Mouse (Mus musculus): Measurements from ENCODE around the gene Otx2. TPM values are rescaled to one million over a fixed set of nuclear protein-coding genes. Genes with fewer than 3 reads are reported as not detected.
A peak's percentile ranks its signal among the peaks of the same experiment; 100 is the strongest.

Otx2 gene
- polyA plus RNA-seq, 1 experiment from 2014 or later: 0.33 TPM

GRCm38 (mm10) chr14:48670761-48671479 is 2.7 kb downstream of the Otx2 start:
- H3K9ac ChIP-seq (ENCODE audit: low read length): no peak overlapping the region
- no peak for DNase-seq (ENCODE audit: low spot score)

GRCm38 (mm10) chr14:48670258-48670630 is 3.4 kb downstream of the Otx2 start:
- no peak overlapping the region for H3K4me3 ChIP-seq (ENCODE audit: low read depth, low read length)
- no peak overlapping the region for H3K9ac ChIP-seq (ENCODE audit: low read length)
- WGBS: 0% methylated on average over 3 of the region's 3 CpGs
- DNase-seq (ENCODE audit: low spot score) (no peak), ATAC-seq (ENCODE audit: insufficient read depth, low FRiP score, low TSS enrichment) (no peak)
- no peak overlapping the region for H3K4me2 ChIP-seq (ENCODE audit: low read depth)
- H3K4me1 ChIP-seq (ENCODE audit: control insufficient read depth, insufficient read depth, low read length): no peaks in the 10 kb centered on the region
- peaks cover 99% of the 10 kb centered on the region for H3K27me3 ChIP-seq (ENCODE audit: control insufficient read depth, insufficient read depth, low read length)
- no peaks in the 10 kb centered on the region for H3K36me3 ChIP-seq (ENCODE audit: control insufficient read depth, insufficient read depth, low read length)
- H3K9me3 ChIP-seq (ENCODE audit: control insufficient read depth, low read length): no peaks in the 10 kb centered on the region
- no peak overlapping the region for H3K27ac ChIP-seq (ENCODE audit: low read depth, low read length)

More at GRCm38 (mm10) chr14:48670761-48671479, 2.7 kb downstream of the Otx2 start:
- H3K27ac ChIP-seq (ENCODE audit: low read depth, low read length): no peak overlapping the region
- no peak for ATAC-seq (ENCODE audit: insufficient read depth, low FRiP score, low TSS enrichment)
- no peaks in the 10 kb centered on the region for H3K36me3 ChIP-seq (ENCODE audit: control insufficient read depth, insufficient read depth, low read length)
- no peaks in the 10 kb centered on the region for H3K4me1 ChIP-seq (ENCODE audit: control insufficient read depth, insufficient read depth, low read length)
- no peaks in the 10 kb centered on the region for H3K9me3 ChIP-seq (ENCODE audit: control insufficient read depth, low read length)
- H3K4me3 ChIP-seq (ENCODE audit: low read depth, low read length): no peak overlapping the region
- 32% methylated on average over 4 of the region's 4 CpGs for WGBS
- no peak overlapping the region for H3K4me2 ChIP-seq (ENCODE audit: low read depth)
- peaks cover 98% of the 10 kb centered on the region for H3K27me3 ChIP-seq (ENCODE audit: control insufficient read depth, insufficient read depth, low read length)

GRCm38 (mm10) chr14:48669541-48670257 is 3.9 kb downstream of the Otx2 start:
- H3K36me3 ChIP-seq (ENCODE audit: control insufficient read depth, insufficient read depth, low read length): no peaks in the 10 kb centered on the region
- ATAC-seq (ENCODE audit: insufficient read depth, low FRiP score, low TSS enrichment) (no peak), DNase-seq (ENCODE audit: low spot score) (no peak)
- H3K9me3 ChIP-seq (ENCODE audit: control insufficient read depth, low read length): no peaks in the 10 kb centered on the region
- WGBS: under 1% methylated on average over 18 of the region's 18 CpGs
- H3K27me3 ChIP-seq (ENCODE audit: control insufficient read depth, insufficient read depth, low read length): peaks cover 99% of the 10 kb centered on the region
- no peak overlapping the region for H3K9ac ChIP-seq (ENCODE audit: low read length)
- no peak overlapping the region for H3K4me2 ChIP-seq (ENCODE audit: low read depth)
- H3K27ac ChIP-seq (ENCODE audit: low read depth, low read length): no peak overlapping the region
- no peaks in the 10 kb centered on the region for H3K4me1 ChIP-seq (ENCODE audit: control insufficient read depth, insufficient read depth, low read length)
- no peak overlapping the region for H3K4me3 ChIP-seq (ENCODE audit: low read depth, low read length)

GRCm38 (mm10) chr14:48668761-48669303 is 4.8 kb downstream of the Otx2 start:
- Histone ChIP-seq H3K27me3 (ENCODE audit: control insufficient read depth, insufficient read depth, low read length) (peaks cover 98% of the 10 kb centered on the region), H3K4me1 (ENCODE audit: control insufficient read depth, insufficient read depth, low read length) (no peaks in the 10 kb centered on the region), H3K4me2 (ENCODE audit: low read depth) (no peak overlapping the region), H3K4me3 (ENCODE audit: low read depth, low read length) (no peak overlapping the region), H3K9ac (ENCODE audit: low read length) (no peak overlapping the region), H3K36me3 (ENCODE audit: control insufficient read depth, insufficient read depth, low read length) (no peaks in the 10 kb centered on the region), H3K27ac (ENCODE audit: low read depth, low read length) (no peak overlapping the region), H3K9me3 (ENCODE audit: control insufficient read depth, low read length) (no peaks in the 10 kb centered on the region)
- DNase-seq (ENCODE audit: low spot score) (peak; percentile 58), ATAC-seq (ENCODE audit: insufficient read depth, low FRiP score, low TSS enrichment) (no peak)
- under 1% methylated on average over 29 of the region's 29 CpGs for WGBS

DNA sequence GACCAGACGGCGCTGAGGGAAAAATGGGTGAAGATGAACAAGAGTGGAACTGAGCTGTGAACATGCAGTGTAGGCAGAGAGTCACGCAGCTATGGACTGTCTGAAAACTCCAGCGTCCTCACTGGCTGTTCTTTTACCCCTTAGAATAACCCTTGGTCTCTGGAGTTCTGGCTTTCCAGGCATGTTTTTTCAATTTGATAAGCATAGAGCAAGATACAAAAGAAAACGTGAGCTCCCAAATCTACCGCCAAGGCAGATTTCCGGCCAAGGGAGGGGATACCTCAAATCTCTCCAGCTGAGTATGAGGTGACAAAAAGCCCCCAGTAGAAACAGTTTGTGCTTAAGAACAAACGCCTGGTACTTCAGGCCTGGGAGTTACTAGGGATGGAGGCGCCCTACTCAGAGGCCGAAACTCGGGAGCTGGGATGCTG is 5.6 kb downstream of the Otx2 start:
- H3K9ac ChIP-seq (ENCODE audit: low read length): no peak overlapping the region

GRCm38 (mm10) chr14:48667396-48667795 is 6.2 kb downstream of the Otx2 start:
- H3K27me3 ChIP-seq (ENCODE audit: control insufficient read depth, insufficient read depth, low read length): peaks cover 97% of the 10 kb centered on the region
- H3K4me2 ChIP-seq (ENCODE audit: low read depth): no peak overlapping the region
- H3K4me1 ChIP-seq (ENCODE audit: control insufficient read depth, insufficient read depth, low read length): no peaks in the 10 kb centered on the region
- H3K9ac ChIP-seq (ENCODE audit: low read length): no peak overlapping the region
- H3K36me3 ChIP-seq (ENCODE audit: control insufficient read depth, insufficient read depth, low read length): no peaks in the 10 kb centered on the region
- DNase-seq (ENCODE audit: low spot score) (peak; percentile 35), ATAC-seq (ENCODE audit: insufficient read depth, low FRiP score, low TSS enrichment) (no peak)
- no peaks in the 10 kb centered on the region for H3K9me3 ChIP-seq (ENCODE audit: control insufficient read depth, low read length)
- WGBS: under 1% methylated on average over 12 of the region's 12 CpGs
- H3K27ac ChIP-seq (ENCODE audit: low read depth, low read length): no peak overlapping the region
- no peak overlapping the region for H3K4me3 ChIP-seq (ENCODE audit: low read depth, low read length)

More for the DNA sequence above, 5.6 kb downstream of the Otx2 start:
- Histone ChIP-seq H3K27ac (ENCODE audit: low read depth, low read length) (no peak overlapping the region), H3K4me1 (ENCODE audit: control insufficient read depth, insufficient read depth, low read length) (no peaks in the 10 kb centered on the region), H3K36me3 (ENCODE audit: control insufficient read depth, insufficient read depth, low read length) (no peaks in the 10 kb centered on the region), H3K4me3 (ENCODE audit: low read depth, low read length) (no peak overlapping the region), H3K4me2 (ENCODE audit: low read depth) (no peak overlapping the region), H3K27me3 (ENCODE audit: control insufficient read depth, insufficient read depth, low read length) (peaks cover 97% of the 10 kb centered on the region), H3K9me3 (ENCODE audit: control insufficient read depth, low read length) (no peaks in the 10 kb centered on the region)
- ATAC-seq (ENCODE audit: insufficient read depth, low FRiP score, low TSS enrichment) (no peak), DNase-seq (ENCODE audit: low spot score) (peak; percentile 53)
- WGBS: under 1% methylated on average over 11 of the region's 11 CpGs

DNA sequence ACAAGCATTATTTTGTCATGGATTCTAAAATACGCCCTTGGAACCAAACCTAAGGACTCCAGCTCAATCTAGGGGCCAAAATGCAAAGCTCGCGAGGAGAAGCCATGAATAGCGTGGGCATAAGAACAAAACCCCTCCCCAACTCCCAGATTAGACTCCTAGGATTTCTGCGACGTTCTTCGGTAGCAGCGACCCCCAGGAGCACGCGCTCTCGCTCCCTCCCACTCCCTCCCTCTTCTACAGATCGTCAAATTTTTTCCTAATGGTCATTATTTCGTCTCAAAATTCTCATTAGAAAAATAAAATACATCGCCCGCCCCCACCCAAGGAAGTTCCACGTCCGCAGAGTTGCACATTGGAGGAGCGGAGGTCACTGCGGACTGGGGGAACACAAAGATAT is 6.8 kb downstream of the Otx2 start:
- no peak overlapping the region for H3K9ac ChIP-seq (ENCODE audit: low read length)
- peaks cover 97% of the 10 kb centered on the region for H3K27me3 ChIP-seq (ENCODE audit: control insufficient read depth, insufficient read depth, low read length)
- H3K4me3 ChIP-seq (ENCODE audit: low read depth, low read length): no peak overlapping the region
- WGBS: under 1% methylated on average over 19 of the region's 19 CpGs
- no peaks in the 10 kb centered on the region for H3K9me3 ChIP-seq (ENCODE audit: control insufficient read depth, low read length)
- H3K36me3 ChIP-seq (ENCODE audit: control insufficient read depth, insufficient read depth, low read length): no peaks in the 10 kb centered on the region
- DNase-seq (ENCODE audit: low spot score) (no peak), ATAC-seq (ENCODE audit: insufficient read depth, low FRiP score, low TSS enrichment) (no peak)
- H3K4me1 ChIP-seq (ENCODE audit: control insufficient read depth, insufficient read depth, low read length): no peaks in the 10 kb centered on the region
- H3K4me2 ChIP-seq (ENCODE audit: low read depth): no peak overlapping the region
- H3K27ac ChIP-seq (ENCODE audit: low read depth, low read length): no peak overlapping the region

- peaks cover 97% of the 10 kb centered on the region for H3K27me3 ChIP-seq (ENCODE audit: control insufficient read depth, insufficient read depth, low read length)
- H3K9me3 ChIP-seq (ENCODE audit: control insufficient read depth, low read length): no peaks in the 10 kb centered on the region
- no peak overlapping the region for H3K27ac ChIP-seq (ENCODE audit: low read depth, low read length)
- H3K4me3 ChIP-seq (ENCODE audit: low read depth, low read length): no peak overlapping the region
- peak; percentile 61 for DNase-seq (ENCODE audit: low spot score)
- no peak for ATAC-seq (ENCODE audit: insufficient read depth, low FRiP score, low TSS enrichment)
- no peaks in the 10 kb centered on the region for H3K4me1 ChIP-seq (ENCODE audit: control insufficient read depth, insufficient read depth, low read length)
- no peaks in the 10 kb centered on the region for H3K36me3 ChIP-seq (ENCODE audit: control insufficient read depth, insufficient read depth, low read length)
- no peak overlapping the region; the same call in 1 of the 2 replicates for H3K9ac ChIP-seq (ENCODE audit: low read length)
- no peak overlapping the region for H3K4me2 ChIP-seq (ENCODE audit: low read depth)
- under 1% methylated on average over 52 of the region's 52 CpGs for WGBS
Observed at GRCm38 (mm10) chr14:48665816-48666661, 7.6 kb downstream of the Otx2 start.
